Mouse (Mus musculus): Measurements from ENCODE around the gene Hist1h1t. TPM values are rescaled to one million over a fixed set of nuclear protein-coding genes. Genes with fewer than 3 reads are reported as not detected.

Gene Hist1h1t
- polyA plus RNA-seq (2012; rRNA removed; ENCODE audit: low replicate concordance) = not detected in 2 replicates

DNA sequence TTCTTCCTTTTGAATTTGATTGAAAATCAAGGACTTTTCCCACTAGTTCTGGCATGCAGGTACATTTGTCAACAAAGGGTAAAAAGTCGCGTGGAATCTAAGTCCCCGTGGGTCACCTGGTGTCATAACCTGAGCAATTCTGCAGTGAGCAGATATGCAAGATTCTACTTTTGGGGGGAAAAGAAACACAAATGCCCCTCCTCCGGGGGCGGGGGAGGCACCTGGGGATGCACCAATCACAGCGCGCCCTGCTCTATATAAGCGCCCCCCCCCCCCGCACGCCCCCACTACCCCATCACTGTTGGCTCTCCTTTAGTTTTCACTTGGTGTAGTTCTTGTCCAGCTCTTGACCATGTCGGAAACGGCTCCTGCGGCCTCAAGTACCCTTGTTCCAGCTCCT lies at the start of gene Hist1h1t:
Gene Hist1h1t (plus strand): TSS at position 301 of the 400 bp plus-strand sequence.

DNA sequence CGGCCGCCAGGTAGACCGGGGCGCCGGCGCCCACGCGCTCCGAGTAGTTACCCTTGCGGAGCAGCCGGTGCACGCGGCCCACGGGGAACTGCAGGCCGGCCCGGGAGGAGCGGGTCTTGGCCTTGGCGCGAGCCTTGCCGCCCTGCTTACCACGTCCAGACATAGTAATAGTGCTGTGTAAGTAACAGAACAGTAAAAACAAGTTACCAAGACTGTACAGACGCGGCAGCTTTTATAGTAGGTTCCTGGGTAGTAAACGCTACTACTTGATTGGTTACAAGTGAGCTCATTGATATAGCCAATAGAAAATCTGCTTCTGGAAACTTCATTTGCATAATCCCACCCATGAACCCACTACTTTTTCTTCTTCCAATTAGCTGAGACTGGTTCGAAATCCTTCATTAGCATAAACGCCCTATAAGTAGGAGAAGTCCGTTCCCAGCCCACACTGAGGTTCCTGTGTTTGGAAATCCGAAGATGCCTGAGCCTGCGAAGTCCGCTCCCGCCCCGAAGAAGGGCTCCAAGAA lies 11.8 kb upstream of the Hist1h1t start, which contains the start of the genes Hist1h2ac and Hist1h2bc:
Gene Hist1h2ac (minus strand): TSS at position 194 of the 527 bp plus-strand sequence.
Gene Hist1h2bc (plus strand): TSS at position 445 of the 527 bp plus-strand sequence.

DNA sequence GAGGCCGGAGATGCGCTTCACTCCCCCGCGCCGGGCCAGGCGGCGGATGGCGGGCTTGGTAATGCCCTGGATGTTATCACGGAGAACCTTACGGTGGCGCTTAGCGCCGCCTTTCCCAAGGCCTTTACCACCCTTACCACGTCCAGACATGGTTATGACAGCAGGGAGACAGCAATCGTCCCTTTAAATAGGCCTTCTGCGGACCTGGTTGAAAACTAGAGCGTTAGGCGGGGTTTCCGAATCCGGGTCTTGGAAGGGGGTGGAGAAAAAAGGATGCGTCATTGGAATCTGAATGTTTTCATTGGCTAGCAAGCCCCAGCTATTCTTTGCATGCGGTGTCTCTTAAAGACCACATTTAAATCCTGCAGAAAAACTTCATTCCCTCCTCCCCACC lies 2.7 kb downstream of the Hist1h1t start, which contains the start of gene Hist1h4c:
Gene Hist1h4c (minus strand): TSS at position 155 of the 394 bp plus-strand sequence.

DNA sequence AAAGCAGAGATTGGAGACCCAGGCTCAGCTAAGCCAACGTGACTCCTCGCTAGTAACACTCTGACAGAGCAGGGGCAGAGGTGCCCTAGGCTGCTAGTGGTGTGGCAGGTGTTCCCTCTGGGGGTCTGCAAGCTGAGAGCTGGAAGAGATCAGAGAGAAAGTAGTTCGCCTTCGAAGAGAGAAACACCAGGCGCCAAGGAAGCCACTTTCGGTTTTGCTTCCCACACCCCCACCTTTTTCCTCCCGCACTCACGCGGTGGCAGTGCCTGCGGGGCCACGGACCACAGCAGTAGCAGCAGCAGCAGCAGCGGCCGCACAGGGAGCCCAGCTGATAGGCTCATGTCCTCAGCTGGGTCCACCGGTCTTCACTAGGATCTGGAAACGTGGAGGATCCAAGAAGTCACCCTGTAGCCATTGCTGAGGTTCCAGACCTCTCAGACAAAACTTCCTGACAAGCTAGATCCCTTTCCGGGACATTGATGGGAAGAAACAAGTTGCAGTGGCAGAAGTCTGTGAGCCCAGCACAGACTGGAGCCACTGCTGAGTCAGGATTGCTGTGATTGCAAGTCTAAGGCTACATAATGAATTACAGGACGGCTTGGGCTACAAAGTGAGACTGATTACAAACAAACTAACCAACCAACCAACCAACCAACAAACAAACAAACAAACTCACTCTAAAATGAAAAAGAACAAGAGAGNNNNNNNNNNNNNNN lies 14.9 kb downstream of the Hist1h1t start, which contains the start of gene Hfe:
Gene Hfe (minus strand): TSS at position 481 of the 716 bp plus-strand sequence.

DNA sequence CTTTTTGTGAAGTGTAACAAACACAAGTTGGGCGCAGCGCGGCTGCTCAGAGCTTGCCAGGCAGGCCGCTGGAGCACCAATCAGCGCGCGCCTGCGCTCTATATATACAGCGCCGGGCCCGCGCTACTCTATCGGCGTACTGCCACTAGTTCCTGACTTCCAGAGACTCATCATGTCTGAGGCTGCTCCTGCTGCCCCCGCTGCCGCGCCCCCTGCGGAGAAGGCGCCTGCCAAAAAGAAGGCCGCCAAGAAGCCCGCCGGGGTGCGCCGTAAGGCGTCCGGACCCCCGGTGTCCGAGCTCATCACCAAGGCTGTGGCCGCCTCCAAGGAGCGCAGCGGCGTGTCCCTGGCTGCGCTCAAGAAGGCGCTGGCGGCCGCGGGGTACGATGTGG lies 43.1 kb downstream of the Hist1h1t start, which contains the start of gene Hist1h1c:
Gene Hist1h1c (plus strand): TSS at position 132 of the 392 bp plus-strand sequence.

DNA sequence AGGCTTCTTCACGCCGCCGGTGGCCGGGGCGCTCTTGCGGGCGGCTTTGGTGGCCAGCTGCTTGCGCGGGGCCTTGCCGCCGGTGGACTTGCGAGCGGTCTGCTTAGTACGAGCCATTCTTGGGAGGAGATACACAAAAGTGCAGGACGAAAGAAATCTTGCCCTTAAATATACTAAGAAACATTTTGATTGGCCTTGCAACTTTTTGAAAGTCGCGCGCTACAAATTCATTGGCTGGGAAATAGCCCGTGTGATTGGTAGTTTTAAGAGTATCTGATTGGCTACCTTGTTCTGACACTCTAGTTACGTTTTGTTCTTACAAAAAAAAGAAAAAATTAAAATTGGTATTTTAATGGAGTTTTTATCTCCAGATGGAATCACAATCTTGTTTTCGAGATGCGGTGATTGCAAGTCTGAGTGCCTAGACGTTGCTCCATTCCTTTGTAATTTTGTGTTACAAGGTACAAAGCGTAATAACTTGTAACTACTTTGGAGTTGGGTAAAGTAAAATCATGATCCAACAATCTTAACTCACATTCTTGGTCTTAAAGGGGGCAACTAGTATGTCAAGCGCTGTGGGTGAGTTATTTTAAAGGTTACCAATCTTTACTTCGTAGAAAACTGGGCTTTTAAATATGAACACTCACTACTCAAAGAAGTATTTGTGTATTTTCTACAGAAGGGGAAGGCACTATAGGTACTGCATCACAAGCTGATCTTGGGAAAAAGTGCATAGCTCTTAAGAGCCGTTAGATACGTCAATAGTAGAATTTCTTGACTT lies 50.0 kb downstream of the Hist1h1t start, which contains the start of gene Hist1h3c:
Gene Hist1h3c (minus strand): TSS at position 222 of the 781 bp plus-strand sequence.

Other genes with a start within 250 kb of the Hist1h1t start
- gene Btn1a1, start 229.9 kb upstream of the Hist1h1t start, polyA plus RNA-seq (2012; rRNA removed; ENCODE audit: low replicate concordance) = 0.04 TPM in 1 of 2 replicates, not detected in the other
- not detected in 2 replicates for gene Btn2a2, start 207.0 kb upstream of the Hist1h1t start, polyA plus RNA-seq (2012; rRNA removed; ENCODE audit: low replicate concordance)
- 12.7 and 22.9 TPM in 2 replicates for gene Hist1h4h, start 164.8 kb upstream of the Hist1h1t start, polyA plus RNA-seq (2012; rRNA removed; ENCODE audit: low replicate concordance)
- 782 and 1,968 TPM in 2 replicates for gene Hist1h2af, start 161.9 kb upstream of the Hist1h1t start, polyA plus RNA-seq (2012; rRNA removed; ENCODE audit: low replicate concordance)
- 41.4 and 47.8 TPM in 2 replicates for gene Hist1h3g, start 160.4 kb upstream of the Hist1h1t start, polyA plus RNA-seq (2012; rRNA removed; ENCODE audit: low replicate concordance)
- gene Hist1h2bh, start 152.4 kb upstream of the Hist1h1t start, polyA plus RNA-seq (2012; rRNA removed; ENCODE audit: low replicate concordance) = 3.4 and 4.2 TPM in 2 replicates
- gene Hist1h3f, start 151.8 kb upstream of the Hist1h1t start, polyA plus RNA-seq (2012; rRNA removed; ENCODE audit: low replicate concordance) = 12.4 and 14.5 TPM in 2 replicates
- 6.2 and 12.0 TPM in 2 replicates for gene Hist1h4f, start 144.2 kb upstream of the Hist1h1t start, polyA plus RNA-seq (2012; rRNA removed; ENCODE audit: low replicate concordance)
- 0.11 and 0.13 TPM in 2 replicates for gene Hist1h1d, start 142.6 kb upstream of the Hist1h1t start, polyA plus RNA-seq (2012; rRNA removed; ENCODE audit: low replicate concordance)
- 34.6 and 43.8 TPM in 2 replicates for gene Hist1h3e, start 133.4 kb upstream of the Hist1h1t start, polyA plus RNA-seq (2012; rRNA removed; ENCODE audit: low replicate concordance)
- 11.9 and 48.7 TPM in 2 replicates for gene Hist1h2ae, start 124.6 kb upstream of the Hist1h1t start, polyA plus RNA-seq (2012; rRNA removed; ENCODE audit: low replicate concordance)
- gene Hist1h2bg, start 124.4 kb upstream of the Hist1h1t start, polyA plus RNA-seq (2012; rRNA removed; ENCODE audit: low replicate concordance) = 29.6 and 41.4 TPM in 2 replicates
- gene Hist1h2bf, start 121.6 kb upstream of the Hist1h1t start, polyA plus RNA-seq (2012; rRNA removed; ENCODE audit: low replicate concordance) = 13.2 and 22.0 TPM in 2 replicates
- 3.7 and 15.3 TPM in 2 replicates for gene Hist1h2ad, start 121.4 kb upstream of the Hist1h1t start, polyA plus RNA-seq (2012; rRNA removed; ENCODE audit: low replicate concordance)
- gene Hist1h3d, start 120.1 kb upstream of the Hist1h1t start, polyA plus RNA-seq (2012; rRNA removed; ENCODE audit: low replicate concordance) = 13.1 and 33.1 TPM in 2 replicates
- 7.5 and 12.3 TPM in 2 replicates for gene Hist1h4d, start 114.2 kb upstream of the Hist1h1t start, polyA plus RNA-seq (2012; rRNA removed; ENCODE audit: low replicate concordance)
- gene Hist1h2be, start 74.7 kb upstream of the Hist1h1t start, polyA plus RNA-seq (2012; rRNA removed; ENCODE audit: low replicate concordance) = 1.4 and 1.6 TPM in 2 replicates
- 2.3 and 2.7 TPM in 2 replicates for gene Hist1h1e, start 73.3 kb upstream of the Hist1h1t start, polyA plus RNA-seq (2012; rRNA removed; ENCODE audit: low replicate concordance)
- gene Hist1h2ac, start 11.9 kb upstream of the Hist1h1t start, polyA plus RNA-seq (2012; rRNA removed; ENCODE audit: low replicate concordance) = 1.3 and 5.1 TPM in 2 replicates
- 151 and 487 TPM in 2 replicates for gene Hist1h2bc, start 11.6 kb upstream of the Hist1h1t start, polyA plus RNA-seq (2012; rRNA removed; ENCODE audit: low replicate concordance)
- 4.4 and 18.3 TPM in 2 replicates for gene Hist1h4c, start 2.6 kb downstream of the Hist1h1t start, polyA plus RNA-seq (2012; rRNA removed; ENCODE audit: low replicate concordance)
- 5.9 and 6.9 TPM in 2 replicates for gene Hfe, start 15.0 kb downstream of the Hist1h1t start, polyA plus RNA-seq (2012; rRNA removed; ENCODE audit: low replicate concordance)
- 19.5 and 49.1 TPM in 2 replicates for gene Hist1h1c, start 43.0 kb downstream of the Hist1h1t start, polyA plus RNA-seq (2012; rRNA removed; ENCODE audit: low replicate concordance)
- gene Hist1h3c, start 49.8 kb downstream of the Hist1h1t start, polyA plus RNA-seq (2012; rRNA removed; ENCODE audit: low replicate concordance) = 35.9 and 40.8 TPM in 2 replicates
- 18.7 and 20.8 TPM in 2 replicates for gene Hist1h2bb, start 50.9 kb downstream of the Hist1h1t start, polyA plus RNA-seq (2012; rRNA removed; ENCODE audit: low replicate concordance)
- gene Hist1h2ab, start 55.3 kb downstream of the Hist1h1t start, polyA plus RNA-seq (2012; rRNA removed; ENCODE audit: low replicate concordance) = 22.8 and 64.3 TPM in 2 replicates
- gene Hist1h3b, start 56.5 kb downstream of the Hist1h1t start, polyA plus RNA-seq (2012; rRNA removed; ENCODE audit: low replicate concordance) = 30.7 and 39.7 TPM in 2 replicates
- 9.6 and 14.6 TPM in 2 replicates for gene Hist1h4b, start 61.2 kb downstream of the Hist1h1t start, polyA plus RNA-seq (2012; rRNA removed; ENCODE audit: low replicate concordance)
- gene Hist1h4a, start 65.4 kb downstream of the Hist1h1t start, polyA plus RNA-seq (2012; rRNA removed; ENCODE audit: low replicate concordance) = 6.3 and 13.5 TPM in 2 replicates
- 21.3 and 31.3 TPM in 2 replicates for gene Hist1h3a, start 66.6 kb downstream of the Hist1h1t start, polyA plus RNA-seq (2012; rRNA removed; ENCODE audit: low replicate concordance)
- 0.74 and 1.2 TPM in 2 replicates for gene Hist1h1a, start 67.9 kb downstream of the Hist1h1t start, polyA plus RNA-seq (2012; rRNA removed; ENCODE audit: low replicate concordance)
- 0.71 and 3.3 TPM in 2 replicates for gene Trim38, start 74.1 kb downstream of the Hist1h1t start, polyA plus RNA-seq (2012; rRNA removed; ENCODE audit: low replicate concordance)
- 0.06 TPM in 1 of 2 replicates, not detected in the other for gene Slc17a2, start 111.2 kb downstream of the Hist1h1t start, polyA plus RNA-seq (2012; rRNA removed; ENCODE audit: low replicate concordance)
- not detected in 2 replicates for gene Slc17a3, start 143.6 kb downstream of the Hist1h1t start, polyA plus RNA-seq (2012; rRNA removed; ENCODE audit: low replicate concordance)
- gene Slc17a1, start 171.9 kb downstream of the Hist1h1t start, polyA plus RNA-seq (2012; rRNA removed; ENCODE audit: low replicate concordance) = not detected in 2 replicates
- 8.6 and 29.0 TPM in 2 replicates for gene Slc17a4, start 219.2 kb downstream of the Hist1h1t start, polyA plus RNA-seq (2012; rRNA removed; ENCODE audit: low replicate concordance)
- not detected in 2 replicates for gene Hist1h2ba, start 238.3 kb downstream of the Hist1h1t start, polyA plus RNA-seq (2012; rRNA removed; ENCODE audit: low replicate concordance)
- not detected in 2 replicates for gene Hist1h2aa, start 238.6 kb downstream of the Hist1h1t start, polyA plus RNA-seq (2012; rRNA removed; ENCODE audit: low replicate concordance)